Mouse (Mus musculus): Measurements from ENCODE around the gene Irx1.

Irx1 gene

GRCm38 (mm10) chr13:71963356-71964351 lies at the start of gene Irx1:
Irx1 (minus strand) TSS chr13:71963723.
- in situ Hi-C loops (cut with MboI; ENCODE audit: low sequenced_read_pairs): no loop called here

- in situ Hi-C loops (cut with MboI; ENCODE audit: low sequenced_read_pairs): no loop called here
Measured at GRCm38 (mm10) chr13:71979932-71980655, 16.6 kb upstream of the Irx1 start.

- in situ Hi-C loops (cut with MboI; ENCODE audit: low sequenced_read_pairs): no loop called here
Measured at GRCm38 (mm10) chr13:71975753-71976152, 12.2 kb upstream of the Irx1 start.

GRCm38 (mm10) chr13:71968286-71968685 lies 4.8 kb upstream of the Irx1 start:
- in situ Hi-C loops (cut with MboI; ENCODE audit: low sequenced_read_pairs): no loop called here

GRCm38 (mm10) chr13:71967341-71968250 lies 4.1 kb upstream of the Irx1 start:
- in situ Hi-C loops (cut with MboI; ENCODE audit: low sequenced_read_pairs): no loop called here

- in situ Hi-C loops (cut with MboI; ENCODE audit: low sequenced_read_pairs): no loop called here
Measured at GRCm38 (mm10) chr13:71966631-71967030, 3.1 kb upstream of the Irx1 start.

GRCm38 (mm10) chr13:71964366-71964765 lies 843 bp upstream of the Irx1 start:
- in situ Hi-C loops (cut with MboI; ENCODE audit: low sequenced_read_pairs): no loop called here

GRCm38 (mm10) chr13:71962661-71963355 lies 715 bp downstream of the Irx1 start:
- in situ Hi-C loops (cut with MboI; ENCODE audit: low sequenced_read_pairs): no loop called here

GRCm38 (mm10) chr13:71961891-71962660 lies 1.4 kb downstream of the Irx1 start:
- in situ Hi-C loops (cut with MboI; ENCODE audit: low sequenced_read_pairs): no loop called here

- in situ Hi-C loops (cut with MboI; ENCODE audit: low sequenced_read_pairs): no loop called here
Measured at GRCm38 (mm10) chr13:71960846-71961735, 2.4 kb downstream of the Irx1 start.

- in situ Hi-C loops (cut with MboI; ENCODE audit: low sequenced_read_pairs): no loop called here
Measured at GRCm38 (mm10) chr13:71960277-71960672, 3.2 kb downstream of the Irx1 start.

- in situ Hi-C loops (cut with MboI; ENCODE audit: low sequenced_read_pairs): no loop called here
Measured at GRCm38 (mm10) chr13:71959361-71960276, 3.9 kb downstream of the Irx1 start.

GRCm38 (mm10) chr13:71958651-71959050 lies 4.9 kb downstream of the Irx1 start:
- in situ Hi-C loops (cut with MboI; ENCODE audit: low sequenced_read_pairs): no loop called here

GRCm38 (mm10) chr13:71957811-71958351 lies 5.6 kb downstream of the Irx1 start:
- in situ Hi-C loops (cut with MboI; ENCODE audit: low sequenced_read_pairs): no loop called here

- in situ Hi-C loops (cut with MboI; ENCODE audit: low sequenced_read_pairs): no loop called here
Measured at GRCm38 (mm10) chr13:71957147-71957546, 6.4 kb downstream of the Irx1 start.

GRCm38 (mm10) chr13:71956481-71956880 lies 7.0 kb downstream of the Irx1 start:
- in situ Hi-C loops (cut with MboI; ENCODE audit: low sequenced_read_pairs): no loop called here

- in situ Hi-C loops (cut with MboI; ENCODE audit: low sequenced_read_pairs): no loop called here
Measured at GRCm38 (mm10) chr13:71951966-71952365, 11.6 kb downstream of the Irx1 start.

Data from CH12F3 (cell line).